8 mouse cellular contexts compared by ENCODE assay signal in the genomic region with DNA sequence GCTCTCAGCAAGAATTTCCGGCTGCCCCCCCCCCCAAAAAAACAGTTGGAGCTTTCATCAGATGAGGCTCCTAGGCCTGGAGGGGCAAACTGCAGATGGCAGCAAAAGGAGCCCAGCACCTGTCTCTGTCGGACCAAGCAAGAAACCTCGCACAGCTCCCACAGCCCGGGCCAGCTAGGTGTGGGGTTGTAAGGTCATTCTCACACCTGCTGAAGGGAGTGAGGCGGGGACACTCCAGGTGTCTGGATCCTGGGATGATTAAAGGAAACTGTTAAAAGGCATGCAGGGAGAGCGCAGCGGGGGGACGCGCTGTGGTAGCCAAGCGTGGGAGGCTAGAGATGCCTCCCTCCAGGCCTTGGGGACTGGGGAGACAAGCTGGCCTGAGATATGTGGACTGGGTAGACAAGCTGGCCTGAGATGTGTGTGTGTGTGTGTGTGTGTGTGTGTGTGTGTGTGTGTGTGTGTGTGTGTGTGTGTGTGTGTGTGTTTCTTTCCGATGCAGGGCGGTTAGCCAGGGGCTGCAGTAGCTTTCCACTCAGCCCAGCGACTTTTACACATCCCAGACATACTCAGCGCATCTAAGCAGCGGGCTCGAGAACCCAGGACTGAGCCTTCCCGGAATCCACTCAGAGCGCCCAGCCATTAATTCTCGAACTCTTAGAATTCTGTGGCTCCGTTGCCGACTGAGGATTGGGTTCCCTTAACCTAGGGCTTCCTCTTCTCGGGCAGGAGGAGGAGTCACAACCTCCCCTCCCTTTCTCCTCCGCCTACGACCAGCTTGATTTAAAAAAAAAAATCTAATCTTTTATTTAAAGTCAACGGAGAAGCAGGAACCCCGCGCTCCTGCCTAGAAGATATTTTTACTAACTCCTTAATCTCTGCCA. TPM values are rescaled to one million over a fixed set of nuclear protein-coding genes. Genes with fewer than 3 reads are reported as not detected.
DNase-seq lines count a peak whose midpoint lies in the region; ATAC-seq and TF ChIP-seq lines count a peak whose summit lies in the region.

No protein-coding gene starts in this region.

- peak overlapping the region; percentile 74 for H3K9ac ChIP-seq in heart, embryonic 13.5 days
- peak overlapping the region; percentile 56 for H3K9ac ChIP-seq in kidney, embryonic 16.5 days (replicated peaks; ENCODE audit: low read length)
- peak overlapping the region; percentile 45 for H3K9ac ChIP-seq in liver, embryonic 14.5 days (replicated peaks)
- H3K9ac ChIP-seq in stomach, embryonic 15.5 days = no peak overlapping the region

- H3K4me3 ChIP-seq in embryonic fibroblast, embryonic 13.5 days (ENCODE audit: insufficient read depth, low read length) = peak overlapping the region; percentile 45
- peak overlapping the region; percentile 73 for H3K4me3 ChIP-seq in heart, embryonic 13.5 days
- H3K4me3 ChIP-seq in kidney, embryonic 16.5 days (ENCODE audit: low read length) = peak overlapping the region; percentile 46
- peak overlapping the region; percentile 58 to 64 for H3K4me3 ChIP-seq in liver, embryonic 14.5 days (ENCODE audit: insufficient read depth in 1 of 2, low read depth in 2 of 2, low read length in 2 of 2)
- H3K4me3 ChIP-seq in stomach, embryonic 15.5 days (replicated peaks) = peak overlapping the region; percentile 62

- WGBS in heart, embryonic 13.5 days = 15% methylated on average over 25 of the region's 27 CpGs
- WGBS in kidney, embryonic 16.5 days = 31% methylated on average over 27 of the region's 27 CpGs
- 14% methylated on average over 25 of the region's 27 CpGs for WGBS in liver, embryonic 14.5 days (ENCODE audit: insufficient replicate concordance)
- WGBS in stomach, embryonic 15.5 days = 23% methylated on average over 24 of the region's 27 CpGs

- H3K27ac ChIP-seq in embryonic fibroblast, embryonic 13.5 days (ENCODE audit: insufficient read depth, low read length) = peak overlapping the region; percentile 86
- peak overlapping the region; percentile 93 for H3K27ac ChIP-seq in heart, embryonic 13.5 days (replicated peaks)
- peak overlapping the region; percentile 94 for H3K27ac ChIP-seq in kidney, embryonic 16.5 days (ENCODE audit: low read length)
- H3K27ac ChIP-seq in liver, embryonic 14.5 days = peak overlapping the region; percentile 45; the same call in 1 of the 2 replicates
- H3K27ac ChIP-seq in stomach, embryonic 15.5 days = peak overlapping the region; percentile 93

- no peaks in the 10 kb centered on the region for H3K36me3 ChIP-seq in heart, embryonic 13.5 days
- no peaks in the 10 kb centered on the region for H3K36me3 ChIP-seq in kidney, embryonic 16.5 days (ENCODE audit: insufficient read depth, low read length)
- H3K36me3 ChIP-seq in liver, embryonic 14.5 days (replicated peaks; ENCODE audit: control insufficient read depth, insufficient read depth, low read depth) = no peaks in the 10 kb centered on the region
- H3K36me3 ChIP-seq in stomach, embryonic 15.5 days = no peaks in the 10 kb centered on the region

- H3K27me3 ChIP-seq in heart, embryonic 13.5 days (replicated peaks) = peaks cover 6% of the 10 kb centered on the region; the same call in 1 of the 2 replicates
- H3K27me3 ChIP-seq in kidney, embryonic 16.5 days (ENCODE audit: insufficient read depth, low read length) = peaks cover 3% of the 10 kb centered on the region
- no peaks in the 10 kb centered on the region for H3K27me3 ChIP-seq in liver, embryonic 14.5 days (ENCODE audit: control insufficient read depth, insufficient read depth, low read length)
- no peaks in the 10 kb centered on the region for H3K27me3 ChIP-seq in stomach, embryonic 15.5 days (replicated peaks)

- ATAC-seq in heart, embryonic 13.5 days (ENCODE audit: extremely low read depth, insufficient number of reproducible peaks, low FRiP score, low TSS enrichment) = no peak
- ATAC-seq in kidney, embryonic 16.5 days (ENCODE audit: low FRiP score, low TSS enrichment) = peak; percentile 63
- peak; percentile 16; the same call in 1 of the 2 replicates for ATAC-seq in liver, embryonic 14.5 days (ENCODE audit: insufficient read depth)
- ATAC-seq in stomach, embryonic 15.5 days (ENCODE audit: insufficient read depth, low FRiP score, low read depth) = peak; percentile 28; the same call in 1 of the 2 replicates

- peak; percentile 83 for DNase-seq in CD4-positive helper T cell, adult 2 months (ENCODE audit: low read depth, low spot score)
- peak; percentile 44 to 56 for DNase-seq in adrenal gland, postnatal 36 days
- DNase-seq in liver, embryonic 14.5 days (ENCODE audit: low read depth in 3 of 3, low spot score in 3 of 3) = no peak
- peak; percentile 42 to 45 for DNase-seq in natural killer cell, adult 2 months (ENCODE audit: low spot score in 2 of 2)

- no peaks in the 10 kb centered on the region for H3K4me1 ChIP-seq in embryonic fibroblast, embryonic 13.5 days (ENCODE audit: control insufficient read depth, insufficient read depth, low read length)
- no peaks in the 10 kb centered on the region for H3K4me1 ChIP-seq in heart, embryonic 13.5 days
- H3K4me1 ChIP-seq in kidney, embryonic 16.5 days (ENCODE audit: insufficient read depth, low read length) = no peaks in the 10 kb centered on the region
- H3K4me1 ChIP-seq in liver, embryonic 14.5 days (replicated peaks; ENCODE audit: control insufficient read depth in 2 of 2, insufficient read depth in 2 of 2, low read length in 1 of 2) = no peaks in the 10 kb centered on the region
- H3K4me1 ChIP-seq in stomach, embryonic 15.5 days = no peaks in the 10 kb centered on the region

- no peak for TF ChIP-seq EP300 in liver, embryonic 14.5 days (IDR thresholded peaks at IDR 0.05; ENCODE audit: low read depth)

- peak overlapping the region; percentile 70 for H3K4me2 ChIP-seq in heart, embryonic 13.5 days
- peak overlapping the region; percentile 57 for H3K4me2 ChIP-seq in kidney, embryonic 16.5 days (replicated peaks; ENCODE audit: low read depth, low read length)
- H3K4me2 ChIP-seq in liver, embryonic 14.5 days (ENCODE audit: low read depth) = peak overlapping the region; percentile 62
- peak overlapping the region; percentile 56 for H3K4me2 ChIP-seq in stomach, embryonic 15.5 days

- TF ChIP-seq POLR2A in embryonic fibroblast, embryonic 13.5 days (IDR thresholded peaks at IDR 0.05; ENCODE audit: low read depth, low read length) = peak; percentile 39; the same call in 1 of the 2 replicates

- no peak for TF ChIP-seq CTCF in embryonic fibroblast, embryonic 13.5 days (IDR thresholded peaks at IDR 0.05; ENCODE audit: borderline replicate concordance, insufficient read depth, low read length)
- TF ChIP-seq CTCF in liver, embryonic 14.5 days (IDR thresholded peaks at IDR 0.05; ENCODE audit: low read depth) = no peak

- no peaks in the 10 kb centered on the region for H3K9me3 ChIP-seq in heart, embryonic 13.5 days
- H3K9me3 ChIP-seq in kidney, embryonic 16.5 days (ENCODE audit: low read length) = no peaks in the 10 kb centered on the region
- no peaks in the 10 kb centered on the region for H3K9me3 ChIP-seq in liver, embryonic 14.5 days (ENCODE audit: control insufficient read depth, low read length)
- H3K9me3 ChIP-seq in stomach, embryonic 15.5 days = no peaks in the 10 kb centered on the region

RNA-seq across cellular contexts. Expression of gene Rps6ka3, which starts 44.1 kb away (rescaled TPM):
- total RNA-seq in adrenal gland, postnatal 36 days (2021) = 10 to 100 TPM; 52.7 to 64.2 TPM
- polyA plus RNA-seq in embryonic fibroblast, embryonic 13.5 days (2011; ENCODE audit: insufficient read length, low read depth, missing spikeins) = 55.7 and 69.2 TPM in 2 replicates
- polyA plus RNA-seq in heart, embryonic 13.5 days (2015; fragmentation: Nextera tagmentation; extraction: Ambion mirVana) = 5.9 TPM in 2 replicates
- polyA plus RNA-seq in kidney, embryonic 16.5 days (2015; fragmentation: Nextera tagmentation; extraction: Ambion mirVana) = 6.6 and 8.4 TPM in 2 replicates
- polyA plus RNA-seq in liver, embryonic 14.5 days (2012; rRNA removed) = 4.0 and 5.3 TPM in 2 replicates
- polyA plus RNA-seq in liver, embryonic 14.5 days (2014; fragmentation: Nextera tagmentation; extraction: Ambion mirVana) = 2.1 and 2.3 TPM in 2 replicates
- 4.3 and 5.3 TPM in 2 replicates for polyA plus RNA-seq in stomach, embryonic 15.5 days (2015; fragmentation: Nextera tagmentation; extraction: Ambion mirVana)

Comparison
In these comparisons a context has a peak if more than half of its experiments do, and no peak if none do; other contexts are left out.
1. DNase-seq: peak in CD4-positive helper T cell, adult 2 months (single experiment), adrenal gland, postnatal 36 days (2 of 2) and natural killer cell, adult 2 months (2 of 2); none in liver, embryonic 14.5 days (0 of 3).
2. Peak in every context shown above with its lines, with median percentiles within 50 percentile points of each other: H3K27ac ChIP-seq, H3K4me3 ChIP-seq and H3K4me2 ChIP-seq.